Mouse (Mus musculus): ENCODE data around the gene Slc2a1.

Slc2a1 gene

GRCm38 (mm10) chr4:119177702-119178101, 69.2 kb downstream of the Slc2a1 start:
- Histone ChIP-seq H3K4me3 (replicated peaks; ENCODE audit: low read length) (no peak overlapping the region), H3K36me3 (ENCODE audit: insufficient read depth, low read length) (no peaks in the 10 kb centered on the region), H3K9me3 (ENCODE audit: low read length) (no peaks in the 10 kb centered on the region), H3K27me3 (ENCODE audit: insufficient read depth, low read length) (peaks cover 6% of the 10 kb centered on the region; the same call in 1 of the 2 replicates), H3K4me1 (replicated peaks; ENCODE audit: low read depth, low read length) (peaks cover 13% of the 10 kb centered on the region)
- TF ChIP-seq POU5F1 (IDR thresholded peaks at IDR 0.05; ENCODE audit: borderline replicate concordance, low read length) (no peak), NANOG (IDR thresholded peaks at IDR 0.05; ENCODE audit: borderline replicate concordance, low read length) (no peak), CTCF (conservative IDR thresholded peaks at IDR 0.05; ENCODE audit: low read length) (no peak)

DNA sequence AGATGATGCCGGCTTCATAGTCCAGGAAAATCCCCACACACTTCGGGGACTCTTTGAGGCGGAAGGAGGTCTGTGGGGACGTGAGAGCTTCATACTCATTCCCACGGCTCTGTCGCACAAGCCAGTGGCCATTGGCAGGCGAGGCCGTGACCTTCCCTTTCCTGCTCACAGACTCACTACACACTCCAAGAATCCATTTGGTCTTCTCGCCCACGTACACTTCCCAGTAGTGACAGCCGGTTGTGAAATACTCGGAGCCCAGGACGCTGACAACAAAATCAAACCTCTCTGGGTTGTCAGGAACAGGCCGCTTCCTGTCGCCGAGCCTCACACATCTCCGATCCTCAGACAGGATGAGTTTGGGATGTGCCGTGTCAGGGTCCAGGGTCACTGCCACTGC, 69.8 kb downstream of the Slc2a1 start:
- H3K36me3 ChIP-seq (ENCODE audit: insufficient read depth, low read length): no peaks in the 10 kb centered on the region
- H3K27me3 ChIP-seq (ENCODE audit: insufficient read depth, low read length): peaks cover 9% of the 10 kb centered on the region; the same call in 1 of the 2 replicates
- peaks cover 6% of the 10 kb centered on the region; the same call in 1 of the 2 replicates for H3K4me1 ChIP-seq (replicated peaks; ENCODE audit: low read depth, low read length)
- H3K9me3 ChIP-seq (ENCODE audit: low read length): no peaks in the 10 kb centered on the region
- TF ChIP-seq POU5F1 (IDR thresholded peaks at IDR 0.05; ENCODE audit: borderline replicate concordance, low read length): no peak
- TF ChIP-seq NANOG (IDR thresholded peaks at IDR 0.05; ENCODE audit: borderline replicate concordance, low read length): no peak
- H3K4me3 ChIP-seq (replicated peaks; ENCODE audit: low read length): no peak overlapping the region

DNA sequence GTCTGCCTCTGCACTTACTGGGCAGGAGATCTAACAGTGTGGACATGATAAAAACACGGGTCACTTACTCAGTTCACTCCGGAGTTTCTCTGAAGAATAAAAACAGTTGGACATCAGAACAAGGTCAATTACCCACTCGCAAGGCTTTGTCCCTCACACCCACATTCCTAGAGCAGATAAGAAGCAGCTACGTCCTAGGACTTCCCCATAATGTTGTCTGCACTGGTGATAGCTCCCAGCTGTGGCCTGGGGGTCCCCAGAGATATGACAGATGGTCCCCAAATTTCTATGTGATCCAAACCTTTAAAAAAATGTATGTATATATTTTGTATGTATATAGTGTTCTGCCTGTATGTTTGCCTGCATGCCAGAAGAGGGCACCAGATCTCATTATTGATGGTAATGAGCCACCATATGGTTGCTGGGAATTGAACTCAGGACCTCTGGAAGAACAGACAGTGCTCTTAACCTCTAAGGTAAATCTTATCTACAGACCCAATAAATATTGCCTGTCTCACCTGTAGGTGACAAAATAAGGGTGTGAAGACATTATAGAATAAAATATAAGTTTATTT, 71.7 kb downstream of the Slc2a1 start:
- Histone ChIP-seq H3K36me3 (ENCODE audit: insufficient read depth, low read length) (no peaks in the 10 kb centered on the region), H3K4me3 (replicated peaks; ENCODE audit: low read length) (no peak overlapping the region), H3K4me1 (replicated peaks; ENCODE audit: low read depth, low read length) (no peaks in the 10 kb centered on the region), H3K27me3 (ENCODE audit: insufficient read depth, low read length) (peaks cover 15% of the 10 kb centered on the region), H3K9me3 (ENCODE audit: low read length) (no peaks in the 10 kb centered on the region)
- TF ChIP-seq CTCF (conservative IDR thresholded peaks at IDR 0.05; ENCODE audit: low read length) (peak; percentile 30; the same call in 1 of the 2 replicates), NANOG (IDR thresholded peaks at IDR 0.05; ENCODE audit: borderline replicate concordance, low read length) (no peak)

GRCm38 (mm10) chr4:119181456-119181855, 72.9 kb downstream of the Slc2a1 start:
- Histone ChIP-seq H3K27me3 (ENCODE audit: insufficient read depth, low read length) (peaks cover 15% of the 10 kb centered on the region), H3K4me1 (replicated peaks; ENCODE audit: low read depth, low read length) (no peaks in the 10 kb centered on the region), H3K36me3 (ENCODE audit: insufficient read depth, low read length) (no peaks in the 10 kb centered on the region), H3K9me3 (ENCODE audit: low read length) (no peaks in the 10 kb centered on the region), H3K4me3 (replicated peaks; ENCODE audit: low read length) (no peak overlapping the region)
- no peak for TF ChIP-seq POU5F1 (IDR thresholded peaks at IDR 0.05; ENCODE audit: borderline replicate concordance, low read length)
- no peak for TF ChIP-seq NANOG (IDR thresholded peaks at IDR 0.05; ENCODE audit: borderline replicate concordance, low read length)
- no peak for TF ChIP-seq CTCF (conservative IDR thresholded peaks at IDR 0.05; ENCODE audit: low read length)

DNA sequence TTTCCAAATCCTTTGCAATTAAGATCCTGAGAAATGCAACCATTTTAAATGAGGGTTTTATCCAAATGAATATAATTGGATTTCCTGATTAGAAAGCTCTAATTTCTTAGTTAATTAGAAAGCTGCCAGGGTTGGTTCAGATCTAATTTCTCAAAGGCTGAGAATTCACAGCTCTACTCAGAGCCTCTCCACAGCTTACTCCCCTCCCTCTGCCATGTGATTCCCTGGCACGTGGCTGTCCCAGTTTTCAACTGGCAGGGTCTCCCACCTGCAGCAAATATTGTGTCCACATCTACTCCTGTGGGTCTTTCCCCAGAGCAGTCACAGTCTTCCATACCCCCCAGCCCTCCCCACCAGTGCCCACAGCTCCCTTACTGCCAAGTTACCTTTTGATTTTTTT, 75.0 kb downstream of the Slc2a1 start:
- H3K4me3 ChIP-seq (replicated peaks; ENCODE audit: low read length): no peak overlapping the region
- no peaks in the 10 kb centered on the region for H3K4me1 ChIP-seq (replicated peaks; ENCODE audit: low read depth, low read length)
- no peaks in the 10 kb centered on the region for H3K9me3 ChIP-seq (ENCODE audit: low read length)
- H3K36me3 ChIP-seq (ENCODE audit: insufficient read depth, low read length): no peaks in the 10 kb centered on the region
- peaks cover 24% of the 10 kb centered on the region for H3K27me3 ChIP-seq (ENCODE audit: insufficient read depth, low read length)
- TF ChIP-seq POU5F1 (IDR thresholded peaks at IDR 0.05; ENCODE audit: borderline replicate concordance, low read length) (no peak), NANOG (IDR thresholded peaks at IDR 0.05; ENCODE audit: borderline replicate concordance, low read length) (no peak), CTCF (conservative IDR thresholded peaks at IDR 0.05; ENCODE audit: low read length) (no peak)

DNA sequence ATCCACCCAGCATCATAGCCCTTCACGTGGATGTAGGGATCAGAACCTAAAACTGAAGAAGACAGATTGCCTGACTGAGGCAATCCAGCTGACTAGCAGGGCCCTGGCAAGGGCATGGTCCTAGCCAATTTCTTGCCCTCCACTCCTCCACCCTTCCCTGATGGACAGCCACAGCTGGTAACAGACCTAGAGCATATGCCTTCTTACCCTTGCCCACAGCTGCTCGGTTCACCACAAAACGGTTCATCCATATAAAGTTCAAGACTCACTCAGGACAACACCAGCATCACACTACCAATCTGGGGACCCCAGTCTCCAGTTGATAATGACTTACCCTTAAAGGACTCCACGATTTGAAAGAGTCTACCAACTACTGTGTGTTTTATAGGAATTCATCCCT, 77.3 kb downstream of the Slc2a1 start:
- no peaks in the 10 kb centered on the region for H3K36me3 ChIP-seq (ENCODE audit: insufficient read depth, low read length)
- peaks cover 24% of the 10 kb centered on the region for H3K27me3 ChIP-seq (ENCODE audit: insufficient read depth, low read length)
- no peaks in the 10 kb centered on the region for H3K4me1 ChIP-seq (replicated peaks; ENCODE audit: low read depth, low read length)
- H3K4me3 ChIP-seq (replicated peaks; ENCODE audit: low read length): no peak overlapping the region
- TF ChIP-seq CTCF (conservative IDR thresholded peaks at IDR 0.05; ENCODE audit: low read length) (no peak), POU5F1 (IDR thresholded peaks at IDR 0.05; ENCODE audit: borderline replicate concordance, low read length) (no peak), NANOG (IDR thresholded peaks at IDR 0.05; ENCODE audit: borderline replicate concordance, low read length) (no peak)
- H3K9me3 ChIP-seq (ENCODE audit: low read length): no peaks in the 10 kb centered on the region
